27 mouse cellular contexts compared by ENCODE assay signal in genomic region chr7:89727615-89728014, GRCm38 (mm10).
"Had no signal": no experiment of that assay in that cellular context is flagged by ENCODE, and none has a peak within 500 bp of the region (broad histone marks: within the 10 kb centered on the region; RNA-seq: fewer than 3 reads in every experiment).

No protein-coding gene starts in this region.

- H3K27me3 ChIP-seq: limb, embryonic 12.5 days; limb, embryonic 13.5 days; limb, embryonic 15.5 days; liver, embryonic 12.5 days; liver, embryonic 13.5 days; liver, embryonic 15.5 days; megakaryocyte, embryonic 14.5 days; midbrain, embryonic 12.5 days; midbrain, embryonic 13.5 days; midbrain, embryonic 15.5 days; neural tube, embryonic 12.5 days; neural tube, embryonic 13.5 days had no signal

- H3K4me1 ChIP-seq: limb, embryonic 10.5 days; limb, embryonic 12.5 days; limb, embryonic 13.5 days; limb, embryonic 15.5 days; liver, embryonic 12.5 days; liver, embryonic 13.5 days; liver, embryonic 15.5 days; megakaryocyte, embryonic 14.5 days; midbrain, embryonic 10.5 days; midbrain, embryonic 12.5 days; midbrain, embryonic 13.5 days; midbrain, embryonic 15.5 days; neural tube, embryonic 12.5 days; neural tube, embryonic 13.5 days had no signal

- ATAC-seq: liver, embryonic 12.5 days; liver, postnatal 0 days; lung, postnatal 0 days; midbrain, embryonic 13.5 days; midbrain, embryonic 15.5 days; midbrain, embryonic 16.5 days had no signal

- H3K27ac ChIP-seq: limb, embryonic 10.5 days; limb, embryonic 12.5 days; limb, embryonic 13.5 days; limb, embryonic 15.5 days; liver, embryonic 12.5 days; liver, embryonic 13.5 days; liver, embryonic 14.5 days; liver, embryonic 15.5 days; macrophage; midbrain, embryonic 10.5 days; midbrain, embryonic 12.5 days; midbrain, embryonic 13.5 days; midbrain, embryonic 15.5 days; neural tube, embryonic 12.5 days; neural tube, embryonic 13.5 days had no signal

- H3K4me2 ChIP-seq: limb, embryonic 12.5 days; limb, embryonic 13.5 days; limb, embryonic 15.5 days; liver, embryonic 11.5 days; liver, embryonic 12.5 days; liver, embryonic 13.5 days; liver, embryonic 15.5 days; midbrain, embryonic 11.5 days; midbrain, embryonic 12.5 days; midbrain, embryonic 13.5 days; midbrain, embryonic 15.5 days; neural tube, embryonic 12.5 days; neural tube, embryonic 13.5 days had no signal

- H3K4me3 ChIP-seq: left cerebral cortex, adult 2 months; limb, embryonic 10.5 days; limb, embryonic 12.5 days; limb, embryonic 13.5 days; limb, embryonic 15.5 days; liver, embryonic 12.5 days; liver, embryonic 13.5 days; liver, embryonic 15.5 days; megakaryocyte, embryonic 14.5 days; midbrain, embryonic 10.5 days; midbrain, embryonic 12.5 days; midbrain, embryonic 13.5 days; midbrain, embryonic 15.5 days; myocyte; neural tube, embryonic 12.5 days; neural tube, embryonic 13.5 days had no signal

- H3K9ac ChIP-seq: limb, embryonic 12.5 days; limb, embryonic 13.5 days; limb, embryonic 15.5 days; liver, embryonic 12.5 days; liver, embryonic 13.5 days; liver, embryonic 14.5 days; liver, embryonic 15.5 days; liver, postnatal 0 days; midbrain, embryonic 12.5 days; midbrain, embryonic 13.5 days; midbrain, embryonic 15.5 days; neural tube, embryonic 12.5 days; neural tube, embryonic 13.5 days had no signal

- DNase-seq: left cerebral cortex, postnatal 4 days; liver; liver, embryonic 13.5 days; liver, postnatal 0 days; lung, adult 2 months; midbrain, embryonic 14.5 days had no signal

- H3K9me3 ChIP-seq: limb, embryonic 10.5 days; limb, embryonic 12.5 days; limb, embryonic 13.5 days; limb, embryonic 15.5 days; liver, embryonic 12.5 days; liver, embryonic 13.5 days; liver, embryonic 15.5 days; megakaryocyte, embryonic 14.5 days; midbrain, embryonic 10.5 days; midbrain, embryonic 12.5 days; midbrain, embryonic 13.5 days; midbrain, embryonic 15.5 days; neural tube, embryonic 12.5 days; neural tube, embryonic 13.5 days had no signal

- H3K36me3 ChIP-seq: limb, embryonic 10.5 days; limb, embryonic 12.5 days; limb, embryonic 13.5 days; limb, embryonic 15.5 days; liver, embryonic 12.5 days; liver, embryonic 13.5 days; liver, embryonic 15.5 days; midbrain, embryonic 10.5 days; midbrain, embryonic 12.5 days; midbrain, embryonic 13.5 days; midbrain, embryonic 15.5 days; neural tube, embryonic 12.5 days; neural tube, embryonic 13.5 days had no signal
